Mouse (Mus musculus): Measurements from ENCODE around the gene Cenpk. TPM values are rescaled to one million over a fixed set of nuclear protein-coding genes. Genes with fewer than 3 reads are reported as not detected.
"Not testable (repeated sequence)": the region's sequence is repeated elsewhere in the genome, so short reads cannot be mapped to it uniquely, and the experiment has no call there.

The Cenpk gene
- polyA plus RNA-seq (2014; fragmentation: Nextera tagmentation; extraction: Ambion mirVana), result 84.3 and 100 TPM in 2 replicates

DNA sequence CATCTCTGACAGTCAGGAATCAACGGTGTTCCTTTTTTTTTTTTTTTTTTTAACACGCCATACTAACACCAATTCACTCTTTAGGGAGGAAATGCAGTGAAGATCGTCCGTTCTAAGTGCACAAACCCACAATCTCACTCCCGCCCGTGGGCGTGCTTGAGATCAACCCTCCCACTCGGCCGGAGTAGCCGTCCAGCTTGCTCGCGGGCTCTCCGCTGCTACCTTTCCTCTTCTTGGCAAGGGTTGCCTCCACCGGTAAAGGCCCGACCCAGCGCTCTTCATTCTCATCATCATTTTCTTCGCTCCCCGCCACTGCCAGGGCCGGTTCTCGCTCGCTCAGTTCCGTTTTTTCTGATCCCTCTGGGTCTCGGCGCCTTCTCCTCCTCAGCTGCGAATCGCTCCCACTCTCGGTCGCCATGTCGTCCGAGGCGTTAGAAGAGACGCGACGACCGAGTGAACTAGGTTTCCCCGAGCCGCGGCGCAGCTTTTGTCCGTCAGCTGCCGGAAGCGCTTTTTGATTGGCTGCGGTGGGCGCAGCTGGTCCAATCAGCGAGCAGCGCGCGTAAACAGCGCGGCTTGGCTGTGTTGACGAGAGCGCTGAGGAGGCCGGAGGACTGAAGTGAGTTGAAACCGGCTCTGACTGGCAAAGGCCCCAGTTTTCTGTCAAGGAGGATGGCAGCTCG is at the start of gene Cenpk, which contains the start of gene Ppwd1:
Gene Cenpk (plus strand): TSS at position 228 of the 683 bp plus-strand sequence.
Gene Ppwd1 (minus strand): TSS at position 460 of the 683 bp plus-strand sequence.
- peak; percentile 99 for DNase-seq (ENCODE audit: low spot score)
- Histone ChIP-seq H3K9me3 (replicated peaks; ENCODE audit: control insufficient read depth, low read length) (no peaks in the 10 kb centered on the region), H3K4me3 (ENCODE audit: low read depth, low read length) (peak within 1 kb of the TSS; percentile 85), H3K9ac (replicated peaks; ENCODE audit: low read length) (peak within 1 kb of the TSS; percentile 91), H3K4me1 (ENCODE audit: control insufficient read depth, insufficient read depth, low read length) (no peaks in the 10 kb centered on the region), H3K27ac (replicated peaks; ENCODE audit: low read depth, low read length) (peak within 1 kb of the TSS; percentile 79), H3K4me2 (ENCODE audit: low read depth, low read length) (peak within 1 kb of the TSS; percentile 58), H3K27me3 (ENCODE audit: control insufficient read depth, insufficient read depth, low read length) (no peaks in the 10 kb centered on the region), H3K36me3 (replicated peaks; ENCODE audit: control insufficient read depth, insufficient read depth, low read depth, low read length) (no peaks in the 10 kb centered on the region)
- under 1% methylated on average over 55 of the region's 55 CpGs for WGBS
- ATAC-seq (replicated peaks; ENCODE audit: insufficient number of reproducible peaks, low FRiP score, low TSS enrichment, low read depth), result peak; percentile 99

DNA sequence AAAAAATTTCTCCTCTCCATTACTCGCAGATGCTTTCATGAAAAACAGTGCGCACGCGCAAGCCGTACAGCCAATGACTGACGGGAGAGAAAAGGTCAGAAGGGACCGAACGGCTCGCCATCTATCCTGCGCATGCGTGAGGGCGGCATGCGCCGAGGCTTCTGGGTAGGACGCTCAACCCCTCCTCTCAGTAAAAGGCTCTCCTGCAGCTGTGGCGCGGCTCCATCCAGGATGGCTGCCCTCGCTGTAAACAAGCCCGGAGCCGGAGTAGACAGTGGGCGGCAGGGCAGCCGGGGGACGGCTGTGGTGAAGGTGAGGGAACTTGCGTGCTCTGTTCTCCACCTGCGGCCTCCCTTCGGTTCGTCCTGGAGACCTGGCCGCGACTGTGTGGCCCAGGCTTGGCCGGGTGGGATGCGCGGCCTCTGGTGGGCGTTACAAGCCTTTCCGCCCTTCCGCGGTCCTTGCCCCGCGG is 49.7 kb upstream of the Cenpk start, which contains the start of gene Trim23:
Gene Trim23 (plus strand): TSS at position 148 of the 472 bp plus-strand sequence.
- Histone ChIP-seq H3K27me3 (ENCODE audit: control insufficient read depth, insufficient read depth, low read length) (no peaks in the 10 kb centered on the region), H3K9ac (replicated peaks; ENCODE audit: low read length) (peak within 1 kb of the TSS; percentile 86), H3K4me2 (ENCODE audit: low read depth, low read length) (peak within 1 kb of the TSS; percentile 62), H3K9me3 (replicated peaks; ENCODE audit: control insufficient read depth, low read length) (no peaks in the 10 kb centered on the region), H3K4me3 (ENCODE audit: low read depth, low read length) (peak within 1 kb of the TSS; percentile 86), H3K4me1 (ENCODE audit: control insufficient read depth, insufficient read depth, low read length) (no peaks in the 10 kb centered on the region), H3K27ac (replicated peaks; ENCODE audit: low read depth, low read length) (peak within 1 kb of the TSS; percentile 56; the same call in 1 of the 2 replicates), H3K36me3 (replicated peaks; ENCODE audit: control insufficient read depth, insufficient read depth, low read depth, low read length) (no peaks in the 10 kb centered on the region)
- ATAC-seq (replicated peaks; ENCODE audit: insufficient number of reproducible peaks, low FRiP score, low TSS enrichment, low read depth), result peak; percentile 98
- peak; percentile 100 for DNase-seq (ENCODE audit: low spot score)
- WGBS, result under 1% methylated on average over 38 of the region's 38 CpGs

DNA sequence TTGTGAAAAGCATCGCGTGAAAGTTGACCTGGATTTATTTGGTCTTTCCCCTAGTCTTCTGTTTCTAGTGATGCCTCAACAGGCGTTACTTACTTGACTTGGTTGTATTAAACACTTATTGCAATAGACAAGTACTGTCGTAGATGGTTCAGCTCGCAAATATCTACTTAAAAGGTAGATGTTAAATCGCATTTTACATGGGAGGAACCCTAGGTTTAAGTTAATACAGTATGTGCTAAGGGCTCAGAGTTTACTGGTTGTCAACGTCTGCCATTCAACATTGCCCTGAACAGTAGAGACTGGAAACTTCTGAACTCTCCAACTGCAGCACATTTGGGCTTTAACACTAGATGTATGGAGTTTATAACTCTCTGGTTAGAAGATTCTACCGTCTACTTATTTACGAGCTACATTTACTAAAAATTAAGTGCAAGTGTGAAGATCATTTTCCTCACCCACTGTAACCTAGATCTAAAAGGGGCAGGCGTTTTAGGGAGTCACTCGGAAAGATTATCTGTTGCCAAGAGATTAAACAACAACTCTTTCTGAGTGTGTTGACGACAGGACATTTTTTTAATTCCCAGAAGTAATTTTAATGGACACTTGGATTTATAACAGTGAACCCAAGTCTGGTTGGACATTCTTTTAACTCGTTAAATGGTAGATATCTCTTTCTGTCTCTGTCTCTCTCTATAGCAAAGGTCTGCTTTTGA is 49.1 kb upstream of the Cenpk start:
- peak overlapping the region; percentile 53 for H3K4me2 ChIP-seq (ENCODE audit: low read depth, low read length)
- no peaks in the 10 kb centered on the region for H3K9me3 ChIP-seq (replicated peaks; ENCODE audit: control insufficient read depth, low read length)
- no peak overlapping the region for H3K27ac ChIP-seq (replicated peaks; ENCODE audit: low read depth, low read length)
- no peaks in the 10 kb centered on the region for H3K27me3 ChIP-seq (ENCODE audit: control insufficient read depth, insufficient read depth, low read length)
- DNase-seq (ENCODE audit: low spot score), result peak; percentile 1
- no peaks in the 10 kb centered on the region for H3K36me3 ChIP-seq (replicated peaks; ENCODE audit: control insufficient read depth, insufficient read depth, low read depth, low read length)
- WGBS, result 21% methylated on average over 13 of the region's 13 CpGs
- peak overlapping the region; percentile 86 for H3K4me3 ChIP-seq (ENCODE audit: low read depth, low read length)
- no peaks in the 10 kb centered on the region for H3K4me1 ChIP-seq (ENCODE audit: control insufficient read depth, insufficient read depth, low read length)
- H3K9ac ChIP-seq (replicated peaks; ENCODE audit: low read length), result peak overlapping the region; percentile 86
- no peak for ATAC-seq (replicated peaks; ENCODE audit: insufficient number of reproducible peaks, low FRiP score, low TSS enrichment, low read depth)

DNA sequence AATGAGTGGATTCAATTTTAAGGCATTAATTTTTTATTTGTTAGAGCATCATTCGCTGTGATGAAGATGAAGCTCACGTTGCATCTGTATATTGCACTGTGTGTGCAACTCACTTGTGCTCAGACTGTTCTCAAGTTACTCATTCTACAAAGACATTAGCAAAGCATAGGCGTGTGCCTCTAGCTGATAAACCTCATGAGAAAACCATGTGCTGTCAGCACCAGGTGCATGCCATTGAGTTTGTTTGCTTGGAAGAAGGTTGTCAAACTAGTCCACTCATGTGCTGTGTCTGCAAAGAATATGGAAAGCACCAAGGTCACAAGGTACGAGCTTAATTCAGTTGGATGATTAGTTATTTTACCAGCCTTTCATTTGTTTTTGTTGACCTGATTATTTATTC is 41.1 kb upstream of the Cenpk start:
- DNase-seq (ENCODE audit: low spot score), result no peak
- H3K27ac ChIP-seq (replicated peaks; ENCODE audit: low read depth, low read length), result no peak overlapping the region
- H3K4me2 ChIP-seq (ENCODE audit: low read depth, low read length), result no peak overlapping the region
- H3K9me3 ChIP-seq (replicated peaks; ENCODE audit: control insufficient read depth, low read length), result no peaks in the 10 kb centered on the region
- H3K9ac ChIP-seq (replicated peaks; ENCODE audit: low read length), result no peak overlapping the region
- 83% methylated on average over 4 of the region's 4 CpGs for WGBS
- no peaks in the 10 kb centered on the region for H3K27me3 ChIP-seq (ENCODE audit: control insufficient read depth, insufficient read depth, low read length)
- no peak for ATAC-seq (replicated peaks; ENCODE audit: insufficient number of reproducible peaks, low FRiP score, low TSS enrichment, low read depth)
- H3K4me1 ChIP-seq (ENCODE audit: control insufficient read depth, insufficient read depth, low read length), result no peaks in the 10 kb centered on the region
- no peak overlapping the region for H3K4me3 ChIP-seq (ENCODE audit: low read depth, low read length)
- H3K36me3 ChIP-seq (replicated peaks; ENCODE audit: control insufficient read depth, insufficient read depth, low read depth, low read length), result no peaks in the 10 kb centered on the region; the same call in 1 of the 2 replicates

DNA sequence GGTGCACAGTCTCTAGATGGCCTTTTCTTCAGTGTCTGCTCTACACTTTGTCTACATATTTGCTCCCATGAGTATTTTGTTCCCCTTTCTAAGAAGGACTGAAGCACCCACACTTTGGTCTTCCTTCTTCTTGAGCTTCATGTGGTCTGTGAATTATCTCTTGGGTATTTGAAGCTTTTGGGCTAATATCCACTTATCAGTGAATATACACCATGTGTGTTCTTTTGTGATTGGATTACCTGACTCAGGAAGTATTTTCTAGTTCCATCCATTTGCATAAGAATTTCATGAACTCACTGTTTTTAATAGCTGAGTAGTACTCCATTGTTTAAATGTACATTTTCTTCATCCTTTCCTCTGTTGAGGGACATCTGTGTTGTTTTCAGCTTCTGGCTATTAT is 32.5 kb upstream of the Cenpk start:
- DNase-seq (ENCODE audit: low spot score); H3K27ac ChIP-seq (replicated peaks; ENCODE audit: low read depth, low read length); H3K36me3 ChIP-seq (replicated peaks; ENCODE audit: control insufficient read depth, insufficient read depth, low read depth, low read length); H3K9ac ChIP-seq (replicated peaks; ENCODE audit: low read length); H3K4me1 ChIP-seq (ENCODE audit: control insufficient read depth, insufficient read depth, low read length); H3K27me3 ChIP-seq (ENCODE audit: control insufficient read depth, insufficient read depth, low read length); H3K4me3 ChIP-seq (ENCODE audit: low read depth, low read length); ATAC-seq (replicated peaks; ENCODE audit: insufficient number of reproducible peaks, low FRiP score, low TSS enrichment, low read depth); H3K4me2 ChIP-seq (ENCODE audit: low read depth, low read length); H3K9me3 ChIP-seq (replicated peaks; ENCODE audit: control insufficient read depth, low read length): not testable (repeated sequence)

DNA sequence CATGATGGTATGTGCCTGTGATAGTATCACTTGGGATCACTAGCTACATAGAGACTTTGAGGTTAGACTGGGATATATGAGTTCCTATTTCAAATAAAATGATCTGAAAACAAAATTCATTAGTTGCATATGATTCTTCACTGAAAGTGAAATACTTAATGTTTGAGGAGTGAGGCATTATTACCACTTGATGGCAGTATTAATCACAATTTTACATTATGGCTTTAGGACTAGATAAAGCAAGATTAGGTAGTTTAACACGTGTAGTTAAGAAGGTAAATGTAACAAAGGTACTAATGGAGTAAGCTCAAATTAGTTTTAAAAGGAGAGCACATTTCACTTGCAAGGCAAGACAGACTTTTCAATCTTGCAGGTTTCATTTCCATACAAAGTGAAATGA is 24.1 kb upstream of the Cenpk start:
- 79% methylated on average over 1 of the region's 1 CpGs for WGBS
- H3K4me3 ChIP-seq (ENCODE audit: low read depth, low read length), result no peak overlapping the region
- ATAC-seq (replicated peaks; ENCODE audit: insufficient number of reproducible peaks, low FRiP score, low TSS enrichment, low read depth) (no peak), DNase-seq (ENCODE audit: low spot score) (no peak)
- no peak overlapping the region for H3K9ac ChIP-seq (replicated peaks; ENCODE audit: low read length)
- no peaks in the 10 kb centered on the region for H3K27me3 ChIP-seq (ENCODE audit: control insufficient read depth, insufficient read depth, low read length)
- no peak overlapping the region for H3K4me2 ChIP-seq (ENCODE audit: low read depth, low read length)
- H3K36me3 ChIP-seq (replicated peaks; ENCODE audit: control insufficient read depth, insufficient read depth, low read depth, low read length), result no peaks in the 10 kb centered on the region; the same call in 1 of the 2 replicates
- no peaks in the 10 kb centered on the region for H3K4me1 ChIP-seq (ENCODE audit: control insufficient read depth, insufficient read depth, low read length)
- H3K27ac ChIP-seq (replicated peaks; ENCODE audit: low read depth, low read length), result no peak overlapping the region
- H3K9me3 ChIP-seq (replicated peaks; ENCODE audit: control insufficient read depth, low read length), result no peaks in the 10 kb centered on the region

DNA sequence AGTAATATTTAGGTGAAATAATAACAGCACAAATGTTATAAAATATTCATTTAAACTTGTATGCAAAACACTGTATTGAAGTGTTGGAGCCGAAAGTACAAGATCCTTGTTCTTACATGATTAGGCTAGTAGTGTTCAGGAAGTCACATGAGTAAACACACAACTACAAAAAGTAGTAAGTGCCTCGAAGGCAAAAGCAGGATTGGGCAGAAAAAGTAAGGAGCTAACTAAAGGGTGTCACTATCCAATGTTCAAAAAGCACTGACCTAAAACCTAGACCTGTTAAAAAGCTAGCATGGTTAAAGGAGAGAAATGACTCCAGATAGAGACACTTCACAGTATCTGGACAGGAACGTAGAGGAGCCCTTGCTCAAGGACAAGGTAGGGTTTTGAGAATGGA is 933 bp upstream of the Cenpk start:
- Histone ChIP-seq H3K4me1 (ENCODE audit: control insufficient read depth, insufficient read depth, low read length) (no peaks in the 10 kb centered on the region), H3K4me2 (ENCODE audit: low read depth, low read length) (peak overlapping the region; percentile 52), H3K27ac (replicated peaks; ENCODE audit: low read depth, low read length) (no peak overlapping the region), H3K27me3 (ENCODE audit: control insufficient read depth, insufficient read depth, low read length) (no peaks in the 10 kb centered on the region), H3K36me3 (replicated peaks; ENCODE audit: control insufficient read depth, insufficient read depth, low read depth, low read length) (no peaks in the 10 kb centered on the region), H3K9ac (replicated peaks; ENCODE audit: low read length) (0 out of 2 replicates have a peak overlapping the region, but pooled peaks have one; percentile 2), H3K4me3 (ENCODE audit: low read depth, low read length) (peak overlapping the region; percentile 85), H3K9me3 (replicated peaks; ENCODE audit: control insufficient read depth, low read length) (no peaks in the 10 kb centered on the region)
- ATAC-seq (replicated peaks; ENCODE audit: insufficient number of reproducible peaks, low FRiP score, low TSS enrichment, low read depth) (no peak), DNase-seq (ENCODE audit: low spot score) (no peak)
- 72% methylated on average over 3 of the region's 3 CpGs for WGBS

DNA sequence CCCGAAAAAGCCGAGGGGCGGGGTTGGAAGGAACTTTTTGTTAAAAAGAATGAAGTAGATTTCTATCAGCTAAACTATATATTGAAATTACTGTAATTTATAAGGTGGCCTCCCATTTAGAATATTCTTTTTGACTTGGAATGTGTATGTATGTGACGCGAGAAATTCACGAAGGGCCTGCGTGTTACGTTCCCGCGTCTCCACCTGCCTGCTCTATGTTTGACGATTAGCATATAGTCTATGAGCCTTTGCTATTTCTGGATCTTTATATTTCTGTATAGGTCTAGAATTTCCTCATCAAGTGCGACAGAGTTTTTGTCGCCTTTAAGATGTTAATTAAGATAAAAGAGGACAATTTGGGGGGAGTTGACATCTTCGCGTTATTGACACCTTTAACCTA is 770 bp downstream of the Cenpk start:
- H3K27ac ChIP-seq (replicated peaks; ENCODE audit: low read depth, low read length), result peak overlapping the region; percentile 28; the same call in 1 of the 2 replicates
- ATAC-seq (replicated peaks; ENCODE audit: insufficient number of reproducible peaks, low FRiP score, low TSS enrichment, low read depth), result peak; percentile 35; the same call in 1 of the 2 replicates

More for the DNA sequence above, 770 bp downstream of the Cenpk start:
- peak; percentile 39 for DNase-seq (ENCODE audit: low spot score)
- no peaks in the 10 kb centered on the region for H3K9me3 ChIP-seq (replicated peaks; ENCODE audit: control insufficient read depth, low read length)
- no peaks in the 10 kb centered on the region for H3K4me1 ChIP-seq (ENCODE audit: control insufficient read depth, insufficient read depth, low read length)
- 8% methylated on average over 15 of the region's 15 CpGs for WGBS
- H3K4me3 ChIP-seq (ENCODE audit: low read depth, low read length), result peak overlapping the region; percentile 85
- H3K4me2 ChIP-seq (ENCODE audit: low read depth, low read length), result peak overlapping the region; percentile 58
- no peaks in the 10 kb centered on the region for H3K36me3 ChIP-seq (replicated peaks; ENCODE audit: control insufficient read depth, insufficient read depth, low read depth, low read length)
- H3K9ac ChIP-seq (replicated peaks; ENCODE audit: low read length), result peak overlapping the region; percentile 82
- H3K27me3 ChIP-seq (ENCODE audit: control insufficient read depth, insufficient read depth, low read length), result no peaks in the 10 kb centered on the region

Data from embryonic facial prominence, embryonic 11.5 days (tissue).